Mouse (Mus musculus) B cell, adult (primary cell): ENCODE measurements around the gene Praf2. TPM values are rescaled to one million over a fixed set of nuclear protein-coding genes. Genes with fewer than 3 reads are reported as not detected.

ENCODE experiments used
- total RNA-seq: library from RNA; stranded (reverse); gene quantifications from 4 replicates; pipeline ENCODE4 v1.2.4, GENCODE M21; 2023; ENCODE audit not compliant: inconsistent age

Praf2 gene
- 13.8 to 16.3 TPM (median 14.6 TPM) in 4 replicates for total RNA-seq

GRCm38 (mm10) chrX:7728215-7728921, at the start of gene Praf2:
TSS of gene Praf2 (plus strand) at chrX:7728439.

GRCm38 (mm10) chrX:7680864-7681263, 47.4 kb upstream of the Praf2 start, which contains the start of gene Magix:
TSS of gene Magix (minus strand) at chrX:7681251.

GRCm38 (mm10) chrX:7696954-7697381, 31.3 kb upstream of the Praf2 start, which contains the start of gene Gpkow:
TSS of gene Gpkow (plus strand) at chrX:7697131.

DNA sequence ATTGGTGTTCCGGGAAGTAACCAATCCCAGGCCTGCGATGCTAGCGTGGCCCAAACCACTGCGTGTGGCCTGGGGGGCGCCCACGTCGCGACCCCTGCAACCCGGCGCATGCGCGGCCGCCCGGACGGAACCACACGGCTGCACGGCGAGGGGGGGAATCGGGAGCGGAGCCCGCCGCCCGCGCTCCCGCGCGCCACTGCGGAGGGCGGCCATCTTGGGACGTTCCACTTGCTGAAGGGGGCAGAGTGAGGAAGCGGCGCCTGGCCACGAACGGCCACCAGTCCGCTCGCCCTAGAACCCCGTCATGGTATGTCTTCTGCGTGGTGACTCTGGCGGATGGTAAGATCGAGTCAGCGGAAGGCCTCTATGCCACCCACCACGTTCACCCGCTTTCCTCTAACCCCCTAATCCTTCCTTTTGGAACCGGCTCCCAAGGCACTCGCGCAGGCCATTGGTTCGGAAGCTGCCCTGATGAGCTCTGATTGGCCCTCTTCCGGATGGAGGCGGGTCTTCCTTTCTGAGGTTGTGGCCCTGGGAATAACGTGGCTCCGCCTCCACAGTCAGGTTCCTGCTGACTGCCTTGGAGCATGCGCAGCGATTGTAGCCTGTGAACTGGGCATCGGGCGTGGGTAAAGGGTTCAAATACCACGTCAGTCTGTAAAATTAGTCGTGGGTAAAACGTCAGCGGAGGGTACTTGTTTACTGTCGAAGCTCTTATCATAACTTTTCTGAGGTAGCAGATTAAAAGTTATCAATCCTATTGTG, 13.9 kb upstream of the Praf2 start, which contains the start of gene Wdr45:
Wdr45 (plus strand) TSS at position 199 of the 765 bp plus-strand sequence.

DNA sequence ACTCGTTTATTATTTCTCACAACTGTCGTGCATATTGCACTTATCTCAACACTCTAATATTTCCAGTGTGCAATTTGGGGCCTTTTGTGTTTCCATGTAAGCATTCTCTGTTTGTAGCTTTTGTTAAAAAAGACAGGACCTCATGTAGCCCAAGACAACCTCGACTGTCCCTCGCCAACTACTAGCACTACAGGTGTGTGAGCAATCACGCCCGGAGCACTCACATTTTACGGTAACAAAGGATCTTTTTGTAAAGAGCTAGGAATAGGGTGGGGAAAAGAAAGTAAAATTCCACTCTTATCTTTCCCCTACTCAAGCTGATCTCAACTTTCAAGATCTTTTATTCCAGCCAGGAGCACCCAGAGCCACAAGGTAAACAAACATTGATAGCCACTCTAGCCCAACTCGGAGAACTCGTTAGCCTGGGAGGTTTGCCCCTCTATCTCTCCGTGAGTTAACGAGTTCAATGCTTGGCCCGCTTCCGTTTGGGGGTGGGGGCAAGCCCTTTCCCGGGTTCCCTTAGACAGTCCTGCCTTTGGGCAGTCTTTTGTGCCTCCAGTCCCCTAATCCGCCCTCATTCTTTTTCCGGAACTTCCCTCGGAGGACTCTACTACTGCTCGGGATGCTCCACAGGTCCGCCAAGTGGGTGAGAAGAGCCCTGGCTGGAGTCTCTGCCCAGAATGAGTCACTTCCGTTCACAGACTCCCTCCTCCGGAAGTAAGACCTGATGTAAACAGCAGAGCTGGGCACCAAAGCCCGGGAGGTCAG, 6.5 kb upstream of the Praf2 start, which contains the start of gene Gm45208:
Gm45208 (plus strand) TSS at position 732 of the 768 bp plus-strand sequence.

DNA sequence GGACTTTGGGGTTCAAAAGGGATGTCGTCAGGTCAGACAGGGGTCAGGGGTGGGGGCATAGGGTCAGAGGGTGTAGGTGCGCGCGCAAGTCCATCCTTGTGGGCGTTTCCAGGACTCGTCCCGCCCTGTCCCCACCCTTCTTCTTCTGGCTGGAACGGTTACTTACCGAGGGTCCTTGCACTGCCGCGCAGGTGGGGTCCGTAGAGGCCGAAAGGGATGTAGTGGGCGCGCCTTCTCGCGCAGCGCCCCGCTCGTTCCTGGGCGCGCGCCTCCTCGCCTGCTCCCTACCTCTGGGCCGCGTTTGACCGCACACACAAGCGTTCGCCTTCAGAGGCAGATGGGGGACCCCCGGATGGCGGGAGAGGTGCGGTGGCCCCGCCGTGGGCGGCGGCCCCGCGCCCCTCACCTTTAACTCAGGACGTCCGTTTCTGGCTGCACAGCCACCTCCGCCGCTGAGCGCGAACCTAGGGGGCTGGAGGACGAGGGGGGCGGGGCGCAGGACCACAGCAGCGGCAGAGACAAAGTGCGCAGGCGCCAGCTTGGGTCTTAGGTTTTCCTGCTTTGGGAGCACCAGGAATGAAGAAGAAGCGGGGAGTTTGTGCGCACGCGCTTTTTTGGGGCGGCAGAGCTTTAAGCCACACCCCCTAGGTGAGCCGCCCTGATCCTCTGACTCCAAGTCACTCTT, 22.3 kb downstream of the Praf2 start, which contains the start of gene Ccdc120:
Ccdc120 (minus strand) TSS at position 474 of the 685 bp plus-strand sequence.

GRCm38 (mm10) chrX:7762137-7762920, 34.1 kb downstream of the Praf2 start, which contains the start of gene Tfe3:
TSS of gene Tfe3 (plus strand) at chrX:7762560.

Other genes starting within 250 kb of the Praf2 start
- not detected in 4 replicates for gene Foxp3, start 154.8 kb upstream of the Praf2 start, total RNA-seq
- 6.6 to 7.6 TPM (median 6.9 TPM) in 4 replicates for gene Ppp1r3f, start 154.2 kb upstream of the Praf2 start, total RNA-seq
- 23.0 to 25.1 TPM (median 24.2 TPM) in 4 replicates for gene Ccdc22, start 122.9 kb upstream of the Praf2 start, total RNA-seq
- gene Cacna1f, start 121.4 kb upstream of the Praf2 start, total RNA-seq, result not detected in 4 replicates
- 0.19 to 0.39 TPM (median 0.39 TPM) in 3 of 4 replicates, not detected in the other for gene Syp, start 90.0 kb upstream of the Praf2 start, total RNA-seq
- 24.8 to 33.8 TPM (median 31.3 TPM) in 4 replicates for gene Prickle3, start 71.2 kb upstream of the Praf2 start, total RNA-seq
- 84.5 to 110 TPM (median 102 TPM) in 4 replicates for gene Plp2, start 57.0 kb upstream of the Praf2 start, total RNA-seq
- gene Magix, start 47.2 kb upstream of the Praf2 start, total RNA-seq, result not detected in 4 replicates
- 48.1 to 53.2 TPM (median 52.3 TPM) in 4 replicates for gene Gpkow, start 31.3 kb upstream of the Praf2 start, total RNA-seq
- 63.9 to 81.8 TPM (median 66.9 TPM) in 4 replicates for gene Wdr45, start 14.1 kb upstream of the Praf2 start, total RNA-seq
- not detected in 4 replicates for gene Gm45208, start 6.2 kb upstream of the Praf2 start, total RNA-seq
- gene Ccdc120, start 22.5 kb downstream of the Praf2 start, total RNA-seq, result not detected in 4 replicates
- 25.5 to 32.5 TPM (median 29.5 TPM) in 4 replicates for gene Tfe3, start 34.1 kb downstream of the Praf2 start, total RNA-seq
- gene Gripap1, start 61.3 kb downstream of the Praf2 start, total RNA-seq, result 275 to 287 TPM (median 279 TPM) in 4 replicates
- 0.74 to 1.5 TPM (median 0.90 TPM) in 4 replicates for gene Kcnd1, start 93.8 kb downstream of the Praf2 start, total RNA-seq
- 194 to 202 TPM (median 199 TPM) in 4 replicates for gene Otud5, start 112.9 kb downstream of the Praf2 start, total RNA-seq
- gene Pim2, start 149.8 kb downstream of the Praf2 start, total RNA-seq, result 50.5 to 68.4 TPM (median 57.8 TPM) in 4 replicates
- gene Slc35a2, start 155.6 kb downstream of the Praf2 start, total RNA-seq, result 25.9 to 33.3 TPM (median 32.3 TPM) in 4 replicates
- 113 to 127 TPM (median 121 TPM) in 4 replicates for gene Pqbp1, start 170.8 kb downstream of the Praf2 start, total RNA-seq
- gene Timm17b, start 170.9 kb downstream of the Praf2 start, total RNA-seq, result 53.6 to 58.6 TPM (median 56.2 TPM) in 4 replicates
- gene Gm10491, start 179.4 kb downstream of the Praf2 start, total RNA-seq, result not detected in 4 replicates
- gene Gm10490, start 181.1 kb downstream of the Praf2 start, total RNA-seq, result not detected in 4 replicates
- gene Pcsk1n, start 191.4 kb downstream of the Praf2 start, total RNA-seq, result not detected in 4 replicates
- gene Eras, start 200.2 kb downstream of the Praf2 start, total RNA-seq, result not detected in 4 replicates
- 16.5 to 22.4 TPM (median 19.2 TPM) in 4 replicates for gene Hdac6, start 219.4 kb downstream of the Praf2 start, total RNA-seq
- 0.26 to 0.99 TPM in 2 of 4 replicates, not detected in the others for gene Gata1, start 249.6 kb downstream of the Praf2 start, total RNA-seq